Mouse (Mus musculus) kidney, embryonic 14.5 days (tissue): ENCODE data around the gene Gsta2. TPM values are rescaled to one million over a fixed set of nuclear protein-coding genes. Genes with fewer than 3 reads are reported as not detected.
"Not testable (repeated sequence)": the region's sequence is repeated elsewhere in the genome, so short reads cannot be mapped to it uniquely, and the experiment has no call there.

ENCODE experiments used
- ATAC-seq: fragments of 200-750 bp; cut with Nextera tagmentation; 2 replicates; pipeline ENCODE4 v1.8.0; 2017; ENCODE audit warnings: moderate number of reproducible peaks, mild to moderate bottlenecking, moderate TSS enrichment, moderate library complexity; ENCODE audit not compliant: low FRiP score, low TSS enrichment
- H3K27ac ChIP-seq: fragments of 300-500 bp; sonication (generic); 2 replicates; pipeline ENCODE4 v1.5.1; 2014; ENCODE audit warnings: low read depth, mild to moderate bottlenecking, low read length, moderate library complexity, mixed read lengths
- H3K27me3 ChIP-seq: fragments of 300-500 bp; sonication (generic); 2 replicates; pipeline ENCODE4 v1.6.1; 2014; ENCODE audit warnings: mild to moderate bottlenecking, low read length; ENCODE audit not compliant: control insufficient read depth, insufficient read depth
- H3K36me3 ChIP-seq: fragments of 300-500 bp; sonication (generic); 2 replicates; pipeline ENCODE4 v1.6.1; 2014; ENCODE audit warnings: low read length, mixed read lengths; ENCODE audit not compliant: control insufficient read depth, insufficient read depth
- H3K4me1 ChIP-seq: fragments of 300-500 bp; sonication (generic); 2 replicates; pipeline ENCODE4 v1.6.1; 2014; ENCODE audit warnings: low read length, mixed read lengths; ENCODE audit not compliant: control insufficient read depth, insufficient read depth
- H3K4me2 ChIP-seq: fragments of 300-500 bp; sonication (generic); replicated peaks from 2 replicates; pipeline ENCODE4 v1.6.1; 2014; ENCODE audit warnings: low read depth, mild to moderate bottlenecking, low read length
- H3K4me3 ChIP-seq: fragments of 300-500 bp; sonication (generic); 2 replicates; pipeline ENCODE4 v1.5.1; 2014; ENCODE audit warnings: mild to moderate bottlenecking, low read length
- H3K9ac ChIP-seq: fragments of 300-500 bp; sonication (generic); 2 replicates; pipeline ENCODE4 v1.6.1; 2014; ENCODE audit warnings: low read depth, mild to moderate bottlenecking, low read length, moderate library complexity
- H3K9me3 ChIP-seq: fragments of 300-500 bp; sonication (generic); 2 replicates; pipeline ENCODE4 v1.6.1; 2016; ENCODE audit warnings: low read length; ENCODE audit not compliant: control insufficient read depth
- WGBS: fragments of 180-500 bp; shearing (Covaris S2); extraction: QIAGEN DNeasy Blood & Tissue Kit; methylation state at CpG from one replicate; pipeline ENCODE4 v1.1.7; 2014; 5-methylcytosine and 5-hydroxymethylcytosine counted together
- polyA plus RNA-seq: library from polyadenylated mRNA; unstranded; fragments of >200 nt; fragmentation: Nextera tagmentation; extraction: Ambion mirVana; gene quantifications from 2 replicates; pipeline ENCODE4 v1.2.1, GENCODE M21; 2014

Gsta2 gene
- polyA plus RNA-seq, 1 experiment from 2014 or later: 3.6 TPM

DNA sequence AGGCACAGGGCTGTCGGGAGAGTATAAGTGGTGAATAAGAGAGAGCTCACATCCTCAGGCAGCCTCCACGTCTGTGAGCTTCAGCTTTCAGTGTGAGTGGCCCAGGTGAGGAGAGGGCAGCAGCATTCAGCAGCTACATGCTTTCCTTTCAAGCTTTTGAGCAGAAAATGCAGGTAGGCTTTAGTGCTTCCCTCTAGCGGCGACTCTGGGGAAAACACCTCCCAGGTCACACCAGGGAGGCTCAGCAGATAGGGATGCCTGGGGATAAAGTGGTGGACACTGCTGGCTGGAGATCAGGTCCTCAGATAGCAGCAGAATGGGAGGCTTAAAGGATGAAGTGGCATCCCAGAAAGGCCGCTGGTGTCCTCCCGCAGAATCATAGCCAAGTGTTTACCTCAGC is 59.5 kb downstream of the Gsta2 start:
- not testable (repeated sequence) for H3K27ac ChIP-seq, H3K9me3 ChIP-seq, H3K4me2 ChIP-seq, H3K27me3 ChIP-seq, H3K9ac ChIP-seq, H3K4me1 ChIP-seq, H3K36me3 ChIP-seq, H3K4me3 ChIP-seq, ATAC-seq
- WGBS: 13% methylated on average over 6 of the region's 6 CpGs

- not testable (repeated sequence) for H3K9me3 ChIP-seq, H3K27ac ChIP-seq, H3K4me3 ChIP-seq, H3K36me3 ChIP-seq, ATAC-seq, H3K4me2 ChIP-seq, H3K4me1 ChIP-seq, H3K27me3 ChIP-seq, H3K9ac ChIP-seq
- 66% methylated on average over 4 of the region's 7 CpGs for WGBS
Observed at GRCm38 (mm10) chr9:78294781-78295180, 60.8 kb downstream of the Gsta2 start.

GRCm38 (mm10) chr9:78293683-78294082 is 61.9 kb downstream of the Gsta2 start:
- ATAC-seq, H3K9ac ChIP-seq, H3K9me3 ChIP-seq, H3K4me3 ChIP-seq, H3K27ac ChIP-seq, H3K4me1 ChIP-seq, H3K4me2 ChIP-seq, H3K27me3 ChIP-seq, H3K36me3 ChIP-seq: not testable (repeated sequence)
- WGBS: 72% methylated on average over 1 of the region's 1 CpGs

- not testable (repeated sequence) for H3K27me3 ChIP-seq, H3K9me3 ChIP-seq, H3K4me2 ChIP-seq, H3K9ac ChIP-seq, ATAC-seq, H3K36me3 ChIP-seq, H3K4me1 ChIP-seq, H3K4me3 ChIP-seq, H3K27ac ChIP-seq
- WGBS: 88% methylated on average over 8 of the region's 8 CpGs
Observed at GRCm38 (mm10) chr9:78292462-78292861, 63.1 kb downstream of the Gsta2 start.

DNA sequence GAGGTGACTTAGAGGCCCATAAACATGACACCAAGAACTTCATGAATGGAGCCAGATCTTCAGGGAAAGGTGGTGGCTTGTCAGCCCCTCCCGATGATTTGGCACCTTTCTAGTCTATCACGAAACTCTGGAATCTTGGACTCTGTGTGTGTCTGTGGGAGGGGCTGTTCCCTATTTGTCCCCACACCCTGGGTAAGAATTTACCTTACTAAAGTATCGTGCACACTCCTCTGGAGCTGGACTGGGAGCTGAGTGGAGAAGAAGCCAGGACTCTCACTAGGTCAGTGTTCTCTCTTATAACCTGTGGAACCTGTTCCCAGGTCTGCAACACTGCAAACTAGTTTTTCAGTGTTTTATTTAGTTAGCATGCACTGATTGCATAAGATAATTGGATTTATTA is 65.9 kb downstream of the Gsta2 start, which contains the start of gene Gm10639:
TSS of gene Gm10639 (plus strand) at position 201 of the 400 bp plus-strand sequence.
- H3K4me2 ChIP-seq, H3K4me1 ChIP-seq, H3K9ac ChIP-seq, H3K27ac ChIP-seq, ATAC-seq, H3K9me3 ChIP-seq, H3K36me3 ChIP-seq, H3K4me3 ChIP-seq, H3K27me3 ChIP-seq: not testable (repeated sequence)
- 76% methylated on average over 3 of the region's 3 CpGs for WGBS

GRCm38 (mm10) chr9:78289063-78289462 is 66.5 kb downstream of the Gsta2 start:
- H3K9ac ChIP-seq, H3K4me3 ChIP-seq, H3K9me3 ChIP-seq, H3K4me2 ChIP-seq, ATAC-seq, H3K36me3 ChIP-seq, H3K4me1 ChIP-seq, H3K27ac ChIP-seq, H3K27me3 ChIP-seq: not testable (repeated sequence)
- 85% methylated on average over 1 of the region's 1 CpGs for WGBS

- WGBS: 80% methylated on average over 4 of the region's 4 CpGs
- H3K36me3 ChIP-seq, H3K9ac ChIP-seq, H3K4me1 ChIP-seq, H3K9me3 ChIP-seq, H3K4me2 ChIP-seq, H3K27ac ChIP-seq, H3K4me3 ChIP-seq, ATAC-seq, H3K27me3 ChIP-seq: not testable (repeated sequence)
Observed at GRCm38 (mm10) chr9:78282002-78282711, 73.4 kb downstream of the Gsta2 start.

Other genes with a start within 250 kb of the Gsta2 start
- gene Fbxo9, start 246.7 kb downstream of the Gsta2 start, polyA plus RNA-seq: 34.6 and 43.9 TPM in 2 replicates
- 19.6 and 29.3 TPM in 2 replicates for gene Ick, start 246.6 kb downstream of the Gsta2 start, polyA plus RNA-seq
- gene Gsta4, start 173.0 kb downstream of the Gsta2 start, polyA plus RNA-seq: 102 and 108 TPM in 2 replicates
- not detected in 2 replicates for gene Gsta1, start 125.1 kb downstream of the Gsta2 start, polyA plus RNA-seq
- not detected in 2 replicates for gene Gm3776, start 98.7 kb downstream of the Gsta2 start, polyA plus RNA-seq
- 3.9 and 4.9 TPM in 2 replicates for gene Gm10639, start 65.9 kb downstream of the Gsta2 start, polyA plus RNA-seq
- gene Omt2a, start 41.0 kb downstream of the Gsta2 start, polyA plus RNA-seq: not detected in 2 replicates
- gene Omt2b, start 28.2 kb downstream of the Gsta2 start, polyA plus RNA-seq: not detected in 2 replicates
- gene Dppa5a, start 12.4 kb upstream of the Gsta2 start, polyA plus RNA-seq: not detected in 2 replicates
- gene Ooep, start 22.9 kb upstream of the Gsta2 start, polyA plus RNA-seq: 2.1 and 2.2 TPM in 2 replicates
- gene Ddx43, start 40.0 kb upstream of the Gsta2 start, polyA plus RNA-seq: 0.34 and 0.41 TPM in 2 replicates
- gene Cgas, start 87.4 kb upstream of the Gsta2 start, polyA plus RNA-seq: 1.9 and 2.2 TPM in 2 replicates
- 21.5 and 29.3 TPM in 2 replicates for gene Mto1, start 92.4 kb upstream of the Gsta2 start, polyA plus RNA-seq
- gene Gm17324, start 93.0 kb upstream of the Gsta2 start, polyA plus RNA-seq: 0.46 and 0.58 TPM in 2 replicates
- gene Eef1a1, start 133.4 kb upstream of the Gsta2 start, polyA plus RNA-seq: 5,322 and 6,193 TPM in 2 replicates
- 9.9 and 16.9 TPM in 2 replicates for gene Slc17a5, start 232.3 kb upstream of the Gsta2 start, polyA plus RNA-seq